9 mouse cellular contexts compared by ENCODE assay signal in the genomic region with DNA sequence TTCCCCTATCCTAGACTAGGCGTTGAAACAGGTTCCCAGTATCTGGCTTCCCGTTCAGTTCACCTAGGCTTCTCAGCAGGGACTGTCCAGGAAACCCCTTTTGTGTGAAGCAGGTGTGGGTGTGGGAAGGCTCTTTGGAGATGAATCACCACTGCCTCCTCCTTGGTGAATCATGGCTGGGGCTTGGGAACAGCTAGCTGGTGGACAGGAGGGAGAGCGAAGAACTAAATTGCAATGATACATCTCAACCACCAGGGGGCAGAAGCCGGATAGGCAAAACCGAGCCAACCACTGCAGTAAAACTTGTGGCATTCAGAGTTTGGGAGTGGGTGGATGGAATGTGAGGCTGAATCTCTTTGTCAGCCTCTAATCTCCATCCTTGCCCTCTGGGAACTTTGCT. TPM values are rescaled to one million over a fixed set of nuclear protein-coding genes. Genes with fewer than 3 reads are reported as not detected.
DNase-seq lines count a peak whose midpoint lies in the region; ATAC-seq and TF ChIP-seq lines count a peak whose summit lies in the region.
"Had no signal": no experiment of that assay in that cellular context is flagged by ENCODE, and none has a peak within 500 bp of the region (broad histone marks: within the 10 kb centered on the region; RNA-seq: fewer than 3 reads in every experiment).

No protein-coding gene starts in this region.

- peak; percentile 88 for DNase-seq in 416B (ENCODE audit: low read depth)
- DNase-seq in adipocyte (ENCODE audit: low spot score), result peak; percentile 86
- DNase-seq in embryonic facial prominence, embryonic 11.5 days (ENCODE audit: low spot score), result peak; percentile 84
- peak; percentile 65 to 73 for DNase-seq in kidney, postnatal 4 days
- DNase-seq in liver, postnatal 0 days, result peak; percentile 57
- peak; percentile 61 for DNase-seq in testis, postnatal 14 days (ENCODE audit: low spot score)

- peak; percentile 37; the same call in 1 of the 2 replicates for ATAC-seq in embryonic facial prominence, embryonic 11.5 days (replicated peaks; ENCODE audit: insufficient number of reproducible peaks, low FRiP score, low TSS enrichment, low read depth)
- 0 out of 2 replicates have a peak, but pooled peaks have one; percentile 13 for ATAC-seq in heart, embryonic 15.5 days (replicated peaks; ENCODE audit: insufficient number of reproducible peaks, insufficient read depth, low FRiP score, low read depth)
- ATAC-seq in liver, postnatal 0 days, result 0 out of 2 replicates have a peak, but pooled peaks have one; percentile 28
- ATAC-seq in neural tube, embryonic 15.5 days (ENCODE audit: low FRiP score), result peak; percentile 17; the same call in 1 of the 2 replicates

- 34% methylated on average over 5 of the region's 5 CpGs for WGBS in embryonic facial prominence, embryonic 11.5 days
- 30% methylated on average over 5 of the region's 5 CpGs for WGBS in heart, embryonic 15.5 days
- WGBS in liver, postnatal 0 days (ENCODE audit: insufficient replicate concordance), result 27% methylated on average over 5 of the region's 5 CpGs
- 39% methylated on average over 5 of the region's 5 CpGs for WGBS in neural tube, embryonic 15.5 days

- H3K27ac ChIP-seq in embryonic facial prominence, embryonic 11.5 days (replicated peaks; ENCODE audit: low read depth, low read length), result no peak overlapping the region
- 0 out of 2 replicates have a peak overlapping the region, but pooled peaks have one; percentile 28 for H3K27ac ChIP-seq in heart, embryonic 15.5 days
- no peak overlapping the region for H3K27ac ChIP-seq in liver, postnatal 0 days (ENCODE audit: low read depth)
- H3K27ac ChIP-seq in neural tube, embryonic 15.5 days (replicated peaks), result no peak overlapping the region
- H3K27ac ChIP-seq: embryonic facial prominence, embryonic 12.5 days had no signal

- peak; percentile 90 for TF ChIP-seq CTCF in liver, postnatal 0 days (IDR thresholded peaks at IDR 0.05; ENCODE audit: low read depth)

- H3K36me3 ChIP-seq in embryonic facial prominence, embryonic 11.5 days (replicated peaks; ENCODE audit: control insufficient read depth, insufficient read depth, low read depth, low read length), result no peaks in the 10 kb centered on the region
- no peaks in the 10 kb centered on the region for H3K36me3 ChIP-seq in heart, embryonic 15.5 days
- no peaks in the 10 kb centered on the region for H3K36me3 ChIP-seq in liver, postnatal 0 days (replicated peaks; ENCODE audit: insufficient read depth, low read length)
- H3K36me3 ChIP-seq in neural tube, embryonic 15.5 days, result no peaks in the 10 kb centered on the region
- H3K36me3 ChIP-seq: embryonic facial prominence, embryonic 12.5 days had no signal

- H3K4me1 ChIP-seq in embryonic facial prominence, embryonic 11.5 days (ENCODE audit: control insufficient read depth, insufficient read depth, low read length), result no peaks in the 10 kb centered on the region
- H3K4me1 ChIP-seq in heart, embryonic 15.5 days (replicated peaks), result peaks cover 10% of the 10 kb centered on the region
- peaks cover 10% of the 10 kb centered on the region; the same call in 1 of the 2 replicates for H3K4me1 ChIP-seq in liver, postnatal 0 days (ENCODE audit: insufficient read depth)
- no peaks in the 10 kb centered on the region for H3K4me1 ChIP-seq in neural tube, embryonic 15.5 days
- H3K4me1 ChIP-seq: embryonic facial prominence, embryonic 12.5 days had no signal

- no peak for TF ChIP-seq EP300 in liver, postnatal 0 days (IDR thresholded peaks at IDR 0.05; ENCODE audit: low read depth)

- H3K27me3 ChIP-seq in embryonic facial prominence, embryonic 11.5 days (ENCODE audit: control insufficient read depth, insufficient read depth, low read length), result no peaks in the 10 kb centered on the region
- H3K27me3 ChIP-seq in heart, embryonic 15.5 days, result no peaks in the 10 kb centered on the region
- H3K27me3 ChIP-seq in liver, postnatal 0 days (ENCODE audit: insufficient read depth, low read length), result no peaks in the 10 kb centered on the region
- H3K27me3 ChIP-seq in neural tube, embryonic 15.5 days (replicated peaks), result no peaks in the 10 kb centered on the region
- H3K27me3 ChIP-seq: embryonic facial prominence, embryonic 12.5 days had no signal

- no peaks in the 10 kb centered on the region for H3K9me3 ChIP-seq in embryonic facial prominence, embryonic 11.5 days (replicated peaks; ENCODE audit: control insufficient read depth, low read length)
- no peaks in the 10 kb centered on the region for H3K9me3 ChIP-seq in heart, embryonic 15.5 days (replicated peaks)
- H3K9me3 ChIP-seq in liver, postnatal 0 days (ENCODE audit: low read length), result no peaks in the 10 kb centered on the region
- H3K9me3 ChIP-seq in neural tube, embryonic 15.5 days (replicated peaks), result no peaks in the 10 kb centered on the region
- H3K9me3 ChIP-seq: embryonic facial prominence, embryonic 12.5 days had no signal

- H3K4me2 ChIP-seq in embryonic facial prominence, embryonic 11.5 days (ENCODE audit: low read depth, low read length), result no peak overlapping the region
- H3K4me2 ChIP-seq in heart, embryonic 15.5 days, result no peak overlapping the region
- H3K4me2 ChIP-seq in liver, postnatal 0 days (ENCODE audit: low read depth, low read length), result no peak overlapping the region
- H3K4me2 ChIP-seq in neural tube, embryonic 15.5 days, result no peak overlapping the region
- H3K4me2 ChIP-seq: embryonic facial prominence, embryonic 12.5 days had no signal

- no peak overlapping the region for H3K9ac ChIP-seq in embryonic facial prominence, embryonic 11.5 days (replicated peaks; ENCODE audit: low read length)
- H3K9ac ChIP-seq in heart, embryonic 15.5 days, result no peak overlapping the region
- no peak overlapping the region for H3K9ac ChIP-seq in liver, postnatal 0 days (replicated peaks)
- H3K9ac ChIP-seq in neural tube, embryonic 15.5 days (replicated peaks), result no peak overlapping the region
- H3K9ac ChIP-seq: embryonic facial prominence, embryonic 12.5 days had no signal

- no peak overlapping the region for H3K4me3 ChIP-seq in embryonic facial prominence, embryonic 11.5 days (ENCODE audit: low read depth, low read length)
- no peak overlapping the region for H3K4me3 ChIP-seq in heart, embryonic 15.5 days
- no peak overlapping the region for H3K4me3 ChIP-seq in liver, postnatal 0 days (ENCODE audit: low read depth, low read length)
- no peak overlapping the region for H3K4me3 ChIP-seq in neural tube, embryonic 15.5 days (replicated peaks)
- H3K4me3 ChIP-seq: embryonic facial prominence, embryonic 12.5 days had no signal

RNA-seq across cellular contexts. Expression of gene S100a2, which starts 4.5 kb away (rescaled TPM):
- not detected in 2 replicates for polyA plus RNA-seq in embryonic facial prominence, embryonic 11.5 days (2014; fragmentation: Nextera tagmentation; extraction: Ambion mirVana)
- polyA plus RNA-seq in heart, embryonic 15.5 days (2015; fragmentation: Nextera tagmentation; extraction: Ambion mirVana), result not detected in 2 replicates
- polyA plus RNA-seq in liver, postnatal 0 days (2015; fragmentation: Nextera tagmentation; extraction: Ambion mirVana), result not detected in 2 replicates
- polyA plus RNA-seq in neural tube, embryonic 15.5 days (2015; fragmentation: Nextera tagmentation; extraction: Ambion mirVana), result not detected in 2 replicates
- polyA plus RNA-seq: embryonic facial prominence, embryonic 12.5 days had no signal

RNA-seq across cellular contexts. Expression of gene Gm42674, which starts 16.1 kb away (rescaled TPM):
- not detected in 2 replicates for polyA plus RNA-seq in embryonic facial prominence, embryonic 11.5 days (2014; fragmentation: Nextera tagmentation; extraction: Ambion mirVana)
- polyA plus RNA-seq in heart, embryonic 15.5 days (2015; fragmentation: Nextera tagmentation; extraction: Ambion mirVana), result not detected in 2 replicates
- polyA plus RNA-seq in liver, postnatal 0 days (2015; fragmentation: Nextera tagmentation; extraction: Ambion mirVana), result not detected in 2 replicates
- not detected in 2 replicates for polyA plus RNA-seq in neural tube, embryonic 15.5 days (2015; fragmentation: Nextera tagmentation; extraction: Ambion mirVana)
- polyA plus RNA-seq: embryonic facial prominence, embryonic 12.5 days had no signal

RNA-seq across cellular contexts. Expression of gene S100a4, which starts 18.0 kb away (rescaled TPM):
- 3.4 and 3.9 TPM in 2 replicates for polyA plus RNA-seq in embryonic facial prominence, embryonic 11.5 days (2014; fragmentation: Nextera tagmentation; extraction: Ambion mirVana)
- polyA plus RNA-seq in heart, embryonic 15.5 days (2015; fragmentation: Nextera tagmentation; extraction: Ambion mirVana), result 2.8 and 7.5 TPM in 2 replicates
- polyA plus RNA-seq in liver, postnatal 0 days (2015; fragmentation: Nextera tagmentation; extraction: Ambion mirVana), result 4.0 and 4.6 TPM in 2 replicates
- polyA plus RNA-seq in neural tube, embryonic 15.5 days (2015; fragmentation: Nextera tagmentation; extraction: Ambion mirVana), result 1.2 and 10.7 TPM in 2 replicates

RNA-seq across cellular contexts. Expression of gene S100a5, which starts 22.7 kb away (rescaled TPM):
- polyA plus RNA-seq in embryonic facial prominence, embryonic 11.5 days (2014; fragmentation: Nextera tagmentation; extraction: Ambion mirVana), result not detected in 2 replicates
- not detected in 2 replicates for polyA plus RNA-seq in heart, embryonic 15.5 days (2015; fragmentation: Nextera tagmentation; extraction: Ambion mirVana)
- not detected in 2 replicates for polyA plus RNA-seq in liver, postnatal 0 days (2015; fragmentation: Nextera tagmentation; extraction: Ambion mirVana)
- polyA plus RNA-seq in neural tube, embryonic 15.5 days (2015; fragmentation: Nextera tagmentation; extraction: Ambion mirVana), result not detected in 2 replicates

RNA-seq across cellular contexts. Expression of gene S100a3, which starts 25.2 kb away (rescaled TPM):
- not detected in 2 replicates for polyA plus RNA-seq in embryonic facial prominence, embryonic 11.5 days (2014; fragmentation: Nextera tagmentation; extraction: Ambion mirVana)
- 0.08 and 1.7 TPM in 2 replicates for polyA plus RNA-seq in heart, embryonic 15.5 days (2015; fragmentation: Nextera tagmentation; extraction: Ambion mirVana)
- not detected in 2 replicates for polyA plus RNA-seq in liver, postnatal 0 days (2015; fragmentation: Nextera tagmentation; extraction: Ambion mirVana)
- polyA plus RNA-seq in neural tube, embryonic 15.5 days (2015; fragmentation: Nextera tagmentation; extraction: Ambion mirVana), result 1.1 and 4.3 TPM in 2 replicates
- polyA plus RNA-seq: embryonic facial prominence, embryonic 12.5 days had no signal
